Mouse (Mus musculus) neural tube, embryonic 14.5 days (tissue): ENCODE results near the gene Plekhg1. TPM values are rescaled to one million over a fixed set of nuclear protein-coding genes. Genes with fewer than 3 reads are reported as not detected.

Experiments
- polyA plus RNA-seq: library from polyadenylated mRNA; unstranded; fragments of >200 nt; fragmentation: Nextera tagmentation; extraction: Ambion mirVana; gene quantifications from 2 replicates; pipeline ENCODE4 v1.2.1, GENCODE M21; 2014

Gene Plekhg1
- polyA plus RNA-seq, 1 experiment from 2014 or later, result 4.4 TPM

Other genes with a start within 250 kb of the Plekhg1 start
- 0.21 and 0.50 TPM in 2 replicates for gene Iyd, start 200.1 kb upstream of the Plekhg1 start, polyA plus RNA-seq
- 5.6 and 7.1 TPM in 2 replicates for gene Mthfd1l, start 232.8 kb downstream of the Plekhg1 start, polyA plus RNA-seq